Mouse (Mus musculus) liver, adult 2 months (tissue): ENCODE results near the gene H2afz. TPM values are rescaled to one million over a fixed set of nuclear protein-coding genes. Genes with fewer than 3 reads are reported as not detected.

ENCODE experiments used
- DNase-seq: peaks from one replicate; pipeline ENCODE4 v3.0.0-alpha.2; 2011; ENCODE audit warnings: low read depth, low spot score; ENCODE audit errors: extremely low read depth
- H3K27ac ChIP-seq: fragments of 200-500 bp; replicated peaks from 2 replicates; pipeline ENCODE4 v1.5.1; 2012; ENCODE audit warnings: low read depth, mild to moderate bottlenecking, control low read depth, inconsistent platforms, low read length; ENCODE audit not compliant: insufficient read depth
- H3K27me3 ChIP-seq: fragments of 200-500 bp; 2 replicates; pipeline ENCODE4 v1.6.1; 2012; ENCODE audit warnings: mild to moderate bottlenecking, moderate library complexity, low read length, inconsistent platforms; ENCODE audit not compliant: control insufficient read depth, insufficient read depth
- H3K36me3 ChIP-seq: fragments of 200-500 bp; 2 replicates; pipeline ENCODE4 v1.6.1; 2012; ENCODE audit warnings: low read length, inconsistent platforms; ENCODE audit not compliant: control insufficient read depth, insufficient read depth
- H3K4me1 ChIP-seq: fragments of 200-500 bp; 2 replicates; pipeline ENCODE4 v1.6.1; 2011; ENCODE audit warnings: low read length; ENCODE audit not compliant: control insufficient read depth, insufficient read depth
- H3K4me3 ChIP-seq: fragments of 200-500 bp; 2 replicates; pipeline ENCODE4 v1.5.1; 2011; ENCODE audit warnings: low read depth, mild to moderate bottlenecking, control low read depth, low read length, moderate library complexity; ENCODE audit not compliant: insufficient read depth
- H3K79me2 ChIP-seq: fragments of 200-500 bp; 2 replicates; pipeline ENCODE4 v1.6.1; 2012; ENCODE audit warnings: inconsistent platforms, mild to moderate bottlenecking, low read length, moderate library complexity; ENCODE audit not compliant: control insufficient read depth, insufficient read depth
- H3K9ac ChIP-seq: fragments of 200-500 bp; 2 replicates; pipeline ENCODE4 v1.6.1; 2012; ENCODE audit warnings: low read depth, mild to moderate bottlenecking, control low read depth, inconsistent platforms, low read length
- CTCF ChIP-seq: fragments of 200-500 bp; IDR thresholded peaks from 2 replicates; pipeline ENCODE4 v1.5.1; 2011; ENCODE audit warnings: low read depth, low read length, control low read depth
- POLR2A ChIP-seq: fragments of 200-500 bp; IDR thresholded peaks from 2 replicates; pipeline ENCODE4 v1.6.1; 2011; ENCODE audit warnings: low read length, control low read depth; ENCODE audit not compliant: insufficient read depth; ENCODE audit errors: extremely low read depth
- WGBS: fragments of 180-500 bp; shearing (Covaris S2); methylation state at CpG from one replicate; pipeline ENCODE4 v1.1.7; 2018; 5-methylcytosine and 5-hydroxymethylcytosine counted together
- polyA plus RNA-seq: library from polyadenylated mRNA; depleted of rRNA; stranded (reverse); fragments of >200 nt; gene quantifications from 2 replicates; pipeline ENCODE4 v1.2.3, GENCODE M21; 2012
- total RNA-seq: library from RNA; depleted of rRNA; stranded (reverse); fragments of >200 nt; gene quantifications from 2 replicates; pipeline ENCODE4 v1.2.3, GENCODE M21; 2014

The H2afz gene
- total and polyA plus RNA-seq, 2 experiments: 113 to 134 TPM

DNA sequence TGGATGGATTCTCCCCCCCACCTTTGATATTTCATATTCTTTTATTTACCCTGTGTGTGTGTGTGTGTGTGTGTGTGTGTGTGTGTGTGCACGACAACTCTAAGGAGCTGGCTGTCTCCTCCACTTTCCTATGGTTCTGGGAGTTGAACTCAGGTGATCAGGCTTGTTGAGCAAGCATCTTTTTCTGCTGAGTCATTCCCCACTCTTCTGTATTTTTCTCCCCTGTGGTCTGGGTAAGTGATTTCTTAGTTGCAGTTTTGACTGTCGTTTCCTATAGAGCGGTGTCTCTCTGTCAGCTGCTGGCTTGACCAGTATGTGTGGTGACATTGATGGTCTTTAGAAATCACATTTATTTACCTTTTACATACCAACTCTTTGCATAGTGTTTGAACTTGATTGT is 15.0 kb downstream of the H2afz start:
- Histone ChIP-seq H3K27me3 (no peaks in the 10 kb centered on the region), H3K27ac (no peak overlapping the region), H3K9ac (no peak overlapping the region), H3K36me3 (peaks cover 2% of the 10 kb centered on the region; the same call in 1 of the 2 replicates), H3K79me2 (peaks cover 5% of the 10 kb centered on the region; the same call in 1 of the 2 replicates), H3K4me3 (no peak overlapping the region), H3K4me1 (peaks cover 7% of the 10 kb centered on the region)
- DNase-seq: peak; percentile 33
- 31% methylated on average over 3 of the region's 3 CpGs for WGBS
- TF ChIP-seq POLR2A (no peak), CTCF (no peak)

DNA sequence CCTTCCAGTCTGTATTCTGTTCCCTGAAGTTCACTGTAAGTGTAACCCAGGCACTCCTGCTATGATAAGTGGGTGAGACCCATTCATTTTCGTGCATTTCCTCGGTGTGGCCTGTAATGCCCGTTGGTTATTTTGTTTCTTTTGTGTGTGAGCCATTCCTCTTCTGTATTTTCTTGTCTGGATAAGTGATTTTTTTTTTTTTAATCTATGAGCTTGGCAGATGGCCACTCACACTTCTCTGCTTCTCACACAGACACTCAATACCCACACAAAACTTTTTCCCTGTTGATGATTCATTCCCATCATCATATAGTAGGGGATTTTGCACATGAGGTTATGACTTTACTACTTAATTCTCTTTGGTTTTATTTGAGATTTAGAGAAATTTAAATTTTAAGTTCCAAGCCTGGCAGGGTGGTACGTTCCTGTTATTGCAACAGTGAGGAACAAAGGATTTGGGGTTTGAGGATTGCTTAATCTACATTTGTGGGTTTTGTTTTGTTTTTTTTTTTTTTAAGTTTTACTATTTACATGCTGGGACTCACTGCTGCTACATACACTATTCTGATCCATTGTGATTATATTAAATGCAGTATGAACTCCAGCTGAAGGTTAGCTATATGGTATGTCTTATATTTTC is 15.9 kb downstream of the H2afz start:
- Histone ChIP-seq H3K79me2 (peaks cover 5% of the 10 kb centered on the region; the same call in 1 of the 2 replicates), H3K9ac (no peak overlapping the region), H3K27ac (no peak overlapping the region), H3K4me1 (peaks cover 7% of the 10 kb centered on the region), H3K4me3 (no peak overlapping the region), H3K36me3 (peaks cover 2% of the 10 kb centered on the region; the same call in 1 of the 2 replicates), H3K27me3 (no peaks in the 10 kb centered on the region)
- 59% methylated on average over 4 of the region's 4 CpGs for WGBS
- no peak for DNase-seq
- TF ChIP-seq CTCF (no peak), POLR2A (no peak)

DNA sequence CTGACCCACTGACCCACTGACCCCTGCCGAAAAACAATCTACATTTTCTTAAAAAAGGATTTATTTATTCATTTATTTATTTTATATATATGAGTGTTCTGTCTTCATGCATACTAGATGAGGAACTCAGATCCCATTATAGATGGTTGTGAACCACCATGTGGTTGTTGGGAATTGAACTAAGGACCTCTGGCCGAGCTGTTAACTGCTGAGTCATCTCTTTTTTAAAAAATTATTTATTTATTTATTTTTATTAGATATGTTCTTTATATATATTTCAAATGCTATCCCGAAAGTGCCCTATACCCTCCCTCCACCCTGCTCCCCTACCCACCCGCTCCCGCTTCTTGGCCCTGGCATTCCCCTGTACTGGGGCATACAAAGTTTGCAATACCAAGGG is 16.8 kb downstream of the H2afz start:
- no peak overlapping the region for H3K4me3 ChIP-seq
- no peaks in the 10 kb centered on the region for H3K27me3 ChIP-seq
- H3K27ac ChIP-seq: no peak overlapping the region
- DNase-seq: no peak
- peaks cover 3% of the 10 kb centered on the region; the same call in 1 of the 2 replicates for H3K79me2 ChIP-seq
- TF ChIP-seq POLR2A (no peak), CTCF (no peak)
- H3K36me3 ChIP-seq: peaks cover under 1% of the 10 kb centered on the region; the same call in 1 of the 2 replicates
- whole genome bisulfite sequencing: 92% methylated on average over 5 of the region's 5 CpGs
- peaks cover 7% of the 10 kb centered on the region for H3K4me1 ChIP-seq
- H3K9ac ChIP-seq: no peak overlapping the region

DNA sequence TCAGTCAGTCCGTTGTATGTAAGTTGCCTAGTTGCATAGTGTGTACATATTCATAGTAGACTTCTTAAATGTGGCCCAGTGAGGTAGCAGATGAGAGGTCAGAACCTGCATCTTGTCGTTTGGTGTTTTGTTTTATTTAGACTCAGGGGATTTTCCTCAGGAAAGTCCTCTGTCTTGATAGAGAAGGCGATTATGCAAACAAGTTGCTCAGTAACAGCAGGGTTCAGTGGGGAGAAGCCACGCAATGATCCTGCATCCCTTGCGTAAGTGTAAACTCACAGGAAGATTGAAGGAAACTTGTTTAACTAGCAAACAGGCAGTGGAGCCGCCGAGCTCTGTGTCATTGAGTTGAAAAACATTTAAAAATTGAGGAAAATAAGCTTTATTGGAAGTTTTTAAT is 23.7 kb downstream of the H2afz start:
- H3K27ac ChIP-seq: no peak overlapping the region
- H3K4me3 ChIP-seq: no peak overlapping the region
- H3K4me1 ChIP-seq: no peaks in the 10 kb centered on the region
- H3K9ac ChIP-seq: no peak overlapping the region
- TF ChIP-seq CTCF: no peak
- no peak for TF ChIP-seq POLR2A
- H3K27me3 ChIP-seq: no peaks in the 10 kb centered on the region
- H3K79me2 ChIP-seq: no peaks in the 10 kb centered on the region; the same call in 1 of the 2 replicates
- H3K36me3 ChIP-seq: peaks cover 2% of the 10 kb centered on the region; the same call in 1 of the 2 replicates
- DNase-seq: peak; percentile 47
- WGBS: 49% methylated on average over 7 of the region's 7 CpGs

DNA sequence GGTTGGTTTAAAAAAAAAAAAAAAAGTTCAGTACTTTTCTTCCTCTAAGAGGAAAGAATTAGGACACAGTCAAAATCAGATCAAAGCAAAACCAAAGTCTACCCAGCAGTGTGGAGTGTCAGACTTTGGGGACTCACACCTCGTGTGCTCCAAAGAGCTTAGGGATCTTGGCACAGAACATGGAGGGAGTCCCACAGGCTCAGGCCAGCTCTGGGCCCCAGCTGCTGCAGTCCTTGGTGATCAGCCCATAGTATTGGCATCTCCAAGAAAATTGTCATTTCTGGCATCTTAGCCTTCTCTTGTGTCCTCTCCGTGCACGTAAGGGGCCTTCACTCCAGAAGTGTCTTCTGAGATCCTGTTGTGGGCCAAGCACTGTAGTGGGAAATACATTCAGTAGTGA is 26.8 kb downstream of the H2afz start:
- Histone ChIP-seq H3K9ac (no peak overlapping the region), H3K36me3 (peaks cover 6% of the 10 kb centered on the region; the same call in 1 of the 2 replicates), H3K79me2 (no peaks in the 10 kb centered on the region), H3K27me3 (no peaks in the 10 kb centered on the region), H3K27ac (no peak overlapping the region), H3K4me3 (no peak overlapping the region), H3K4me1 (no peaks in the 10 kb centered on the region)
- TF ChIP-seq POLR2A (no peak), CTCF (no peak)
- no peak for DNase-seq
- WGBS: 88% methylated on average over 3 of the region's 3 CpGs

DNA sequence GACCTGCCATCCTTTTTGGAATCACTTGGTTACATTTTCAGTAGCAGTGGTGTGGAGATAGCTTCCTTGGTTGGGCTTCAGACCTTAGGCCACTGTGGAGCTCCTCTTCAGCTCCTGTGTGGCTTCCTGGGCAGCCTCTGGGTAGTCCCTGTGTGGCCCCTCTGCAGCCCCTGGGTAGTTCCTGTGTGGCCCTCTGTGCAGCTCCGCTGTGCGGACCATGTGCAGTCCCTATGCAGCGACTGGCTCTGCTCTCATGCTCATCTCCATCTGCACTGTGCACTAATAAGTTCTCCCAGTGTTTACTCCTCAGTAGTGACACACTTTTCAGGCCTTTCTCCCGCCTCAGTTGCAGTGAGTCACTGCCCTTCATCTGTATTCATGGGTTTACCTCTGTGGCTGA is 27.8 kb downstream of the H2afz start:
- Histone ChIP-seq H3K9ac (no peak overlapping the region), H3K4me1 (no peaks in the 10 kb centered on the region), H3K4me3 (no peak overlapping the region), H3K36me3 (peaks cover 4% of the 10 kb centered on the region; the same call in 1 of the 2 replicates), H3K27me3 (no peaks in the 10 kb centered on the region), H3K79me2 (no peaks in the 10 kb centered on the region), H3K27ac (no peak overlapping the region)
- TF ChIP-seq POLR2A: no peak
- no peak for TF ChIP-seq CTCF
- WGBS: 97% methylated on average over 4 of the region's 4 CpGs
- no peak for DNase-seq
